Mouse (Mus musculus): ENCODE measurements around the gene Oaz3.

Oaz3 gene

DNA sequence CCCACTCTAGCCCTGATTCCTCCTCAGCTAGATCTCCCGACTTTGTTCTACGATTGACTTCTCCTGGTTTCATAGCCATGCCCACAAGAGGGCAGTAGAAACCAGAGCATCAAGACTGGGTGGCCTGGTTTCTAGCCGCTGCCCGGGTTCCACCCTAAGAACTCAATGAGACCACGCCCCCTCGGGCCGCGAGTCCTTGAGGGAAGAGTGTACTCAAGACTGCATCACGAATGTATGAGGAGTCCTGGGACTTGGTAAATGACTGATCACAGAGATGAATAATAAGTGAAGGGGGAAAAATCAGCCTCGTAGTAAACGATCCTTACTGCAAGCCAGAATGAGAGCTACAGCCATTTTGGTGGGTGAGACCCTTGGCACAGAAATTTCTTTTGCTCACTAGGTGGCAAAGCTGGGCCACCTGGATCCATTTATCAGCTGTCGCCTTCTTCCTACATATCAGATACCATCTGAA, 12.8 kb upstream of the Oaz3 start:
- DNase-seq (ENCODE audit: low spot score): peak; percentile 85

DNA sequence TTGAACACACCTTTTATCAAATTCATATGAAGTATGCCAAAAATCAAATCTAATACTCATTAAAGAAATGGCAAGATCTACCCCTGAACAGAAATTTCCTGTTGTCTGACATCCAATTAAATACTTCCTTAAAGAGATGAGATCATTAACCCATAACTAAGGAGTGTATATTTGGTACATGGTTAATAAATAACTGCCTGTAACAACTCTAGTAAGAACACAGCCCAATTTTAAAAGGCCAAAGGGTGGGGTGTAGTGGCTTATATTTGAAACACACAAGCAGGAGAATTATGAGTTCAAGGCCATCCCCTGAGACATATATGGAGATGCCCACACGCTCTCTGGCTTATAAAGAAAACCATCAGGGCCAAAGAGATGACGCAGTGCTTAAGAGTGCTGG, 5.7 kb upstream of the Oaz3 start:
- no peak for DNase-seq (ENCODE audit: low spot score)

DNA sequence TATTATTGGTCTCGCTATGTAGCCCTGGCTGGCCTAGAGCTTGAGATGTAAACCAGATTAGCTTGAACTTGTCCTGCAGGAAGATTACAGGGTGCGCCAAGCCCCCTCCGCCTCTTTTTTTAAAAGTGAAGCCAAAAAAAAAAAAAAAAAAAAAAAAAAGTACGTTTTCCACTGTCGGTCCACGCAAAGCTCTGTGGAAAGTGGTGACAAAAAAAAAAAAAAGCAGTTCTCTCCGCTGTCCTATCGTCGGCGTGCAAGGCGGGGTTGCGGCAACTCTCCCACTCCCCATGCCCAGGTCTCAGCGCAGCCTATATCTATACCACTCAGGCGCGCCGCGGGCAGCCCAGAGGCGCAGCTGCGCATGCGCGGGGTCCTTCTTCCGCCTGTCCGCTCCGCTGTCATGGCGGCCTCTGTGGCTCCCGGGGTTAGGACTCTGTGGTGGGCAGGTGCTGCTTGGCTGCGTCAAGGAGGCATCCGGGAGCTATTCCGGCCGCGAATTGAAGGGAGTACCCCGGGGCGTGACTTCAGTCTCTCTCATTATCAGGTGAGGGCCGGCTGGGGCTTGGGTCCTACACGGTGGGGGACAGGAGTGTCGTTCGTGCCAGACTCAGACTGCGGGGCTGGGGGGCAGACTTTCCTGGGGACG, 641 bp downstream of the Oaz3 start, which contains the start of gene Mrpl9:
TSS of gene Mrpl9 (plus strand) at position 368 of the 646 bp plus-strand sequence.
- DNase-seq (ENCODE audit: low spot score): peak; percentile 88

DNA sequence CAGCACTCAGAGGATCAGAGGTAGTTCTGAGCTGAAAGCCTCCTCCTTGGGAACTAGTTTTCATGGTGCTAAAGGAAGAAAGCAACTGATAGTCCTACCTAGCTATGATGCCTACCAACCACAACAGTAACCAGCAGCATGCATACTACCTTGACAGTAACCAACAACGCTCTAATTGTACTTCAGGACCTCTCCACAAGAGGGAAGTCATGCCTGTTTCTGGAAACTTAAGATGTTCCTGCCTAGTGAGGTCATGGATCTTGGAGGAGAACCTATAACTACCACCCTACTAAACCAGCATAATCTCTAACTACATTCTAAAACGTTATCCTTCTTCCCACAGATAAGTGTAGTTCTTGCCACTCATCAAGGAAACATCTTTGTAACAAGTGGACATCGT, 2.5 kb downstream of the Oaz3 start:
- no peak for DNase-seq (ENCODE audit: low spot score)

DNA sequence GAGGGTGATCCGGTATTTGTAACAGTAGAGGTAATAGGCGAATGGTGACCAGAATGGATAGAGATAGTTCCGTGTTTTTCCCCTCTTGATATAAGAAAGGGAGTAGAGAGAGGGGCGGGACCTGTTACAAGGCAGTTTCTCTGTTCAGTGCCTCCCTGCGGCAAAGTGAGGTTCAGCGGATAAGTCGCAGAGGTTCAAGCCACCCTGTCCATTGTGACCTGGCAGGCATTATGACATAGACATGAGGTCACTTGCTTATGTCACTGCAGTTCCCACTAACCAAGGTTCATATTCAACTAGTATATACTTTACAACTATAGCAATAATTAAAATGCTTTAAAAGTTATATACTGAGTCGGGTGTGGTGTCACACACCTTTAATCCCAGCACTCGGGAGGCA, 7.3 kb downstream of the Oaz3 start:
- DNase-seq (ENCODE audit: low spot score): no peak

DNA sequence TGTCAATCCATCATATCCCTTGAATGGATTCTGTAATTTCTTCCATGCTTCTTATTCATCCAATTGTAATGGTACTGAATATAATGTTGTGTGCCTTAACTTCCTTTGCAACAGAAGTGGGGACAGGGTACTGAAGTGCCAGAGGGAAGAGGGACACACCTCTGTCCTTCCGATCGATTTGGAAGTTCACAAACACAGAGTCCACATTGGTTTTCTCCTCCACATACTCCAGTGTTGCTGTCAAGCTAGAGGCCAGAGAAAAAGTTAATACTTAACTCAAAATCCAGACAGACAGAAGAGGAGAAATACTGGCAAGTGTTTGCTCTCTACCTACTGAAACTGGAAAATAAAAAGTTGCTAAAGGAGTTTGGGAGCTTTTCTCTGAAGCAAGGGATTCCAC, 9.4 kb downstream of the Oaz3 start:
- no peak for DNase-seq (ENCODE audit: low spot score)

DNA sequence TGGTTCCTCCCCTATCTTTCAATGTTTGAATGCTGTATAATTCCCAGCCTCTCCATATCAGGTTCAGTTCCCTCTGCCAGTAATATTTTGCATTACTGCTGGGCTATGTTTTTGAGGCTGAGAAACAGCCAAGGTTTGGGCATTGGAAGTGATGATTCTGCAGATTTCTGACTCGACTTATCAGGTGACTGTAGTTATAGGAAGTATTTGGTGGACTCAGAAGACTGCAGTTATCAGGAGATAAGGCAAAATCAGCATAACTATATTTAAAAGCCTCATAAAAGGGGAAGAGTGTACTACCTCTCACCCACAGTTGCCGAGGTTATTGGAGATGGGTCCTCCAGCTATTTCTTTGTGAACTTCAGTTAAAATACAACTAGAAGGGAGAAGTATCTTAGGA, 12.7 kb downstream of the Oaz3 start:
- DNase-seq (ENCODE audit: low spot score): no peak

DNA sequence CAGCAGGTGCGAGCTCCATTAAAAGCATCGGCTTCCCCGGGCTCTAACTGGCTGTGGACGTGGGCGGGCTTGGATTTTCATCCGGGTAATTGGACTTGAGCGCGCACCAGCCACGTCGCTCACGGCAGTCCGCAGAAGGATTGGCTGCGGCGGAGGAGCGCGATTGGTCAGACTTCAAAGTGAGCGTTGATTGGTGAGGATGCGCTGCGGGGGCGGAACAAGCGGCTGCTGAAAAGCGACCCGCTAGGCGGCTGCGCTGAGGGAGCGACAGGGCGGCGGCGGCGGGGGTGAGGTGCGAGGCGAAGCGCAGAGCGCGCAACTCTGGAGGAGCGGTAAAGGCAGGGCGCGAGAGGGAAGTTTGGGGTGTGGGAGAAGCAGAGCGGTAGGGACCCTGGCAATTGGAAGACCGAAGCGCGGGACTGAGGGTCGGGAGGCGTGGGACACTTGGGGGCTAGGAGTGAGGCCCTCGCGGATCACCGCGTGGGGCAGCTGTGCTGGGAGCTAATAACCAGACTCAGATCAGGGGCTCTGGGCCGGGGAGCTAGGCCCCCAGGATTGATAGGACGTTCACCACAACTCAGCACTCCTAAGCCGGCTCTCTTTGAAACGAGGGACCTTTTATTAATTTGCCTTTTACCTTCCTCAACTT, 30.6 kb downstream of the Oaz3 start, which contains the start of gene Tdrkh:
TSS of gene Tdrkh (plus strand) at position 243 of the 649 bp plus-strand sequence.
- peak; percentile 84 for DNase-seq (ENCODE audit: low spot score)

DNA sequence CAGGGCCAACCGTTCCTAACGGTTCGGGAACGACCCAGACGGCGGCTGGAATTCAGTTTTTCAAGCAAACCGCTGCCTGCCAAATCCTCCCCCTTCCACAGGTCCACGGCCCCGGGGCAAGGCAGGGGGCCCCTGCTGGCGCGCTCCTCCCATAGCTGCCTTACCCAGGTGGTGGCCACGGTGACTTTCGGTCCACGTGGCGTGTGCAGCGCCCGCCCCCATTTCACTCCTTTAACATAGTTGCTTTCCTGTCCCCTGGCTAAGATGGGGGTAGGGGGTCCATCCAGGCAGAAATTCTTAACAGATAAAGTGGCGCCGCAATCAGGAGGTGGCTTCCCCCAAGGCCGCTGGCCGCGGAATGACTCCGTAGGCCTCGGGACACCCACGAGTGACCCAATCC, 31.2 kb downstream of the Oaz3 start:
- DNase-seq (ENCODE audit: low spot score): no peak

DNA sequence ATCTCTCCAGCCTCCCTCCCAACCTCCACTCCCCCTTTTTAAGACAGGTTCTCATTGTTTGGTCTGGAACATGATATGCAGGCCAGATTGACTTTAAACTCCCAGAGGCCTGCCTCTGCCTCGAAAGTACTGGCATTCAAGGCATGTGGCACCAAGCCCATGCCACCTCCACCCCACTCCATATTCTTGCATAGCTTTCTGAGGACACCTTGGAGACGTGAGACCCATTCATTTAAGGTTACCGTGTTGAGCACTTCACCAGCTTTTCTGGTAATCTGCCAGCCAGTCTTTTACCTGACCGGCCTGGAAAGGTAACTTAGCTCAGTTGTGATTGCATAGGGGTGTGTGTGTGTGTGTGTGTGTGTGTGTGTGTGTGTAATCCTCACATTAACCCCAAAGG, 38.2 kb downstream of the Oaz3 start:
- no peak for DNase-seq (ENCODE audit: low spot score)

DNA sequence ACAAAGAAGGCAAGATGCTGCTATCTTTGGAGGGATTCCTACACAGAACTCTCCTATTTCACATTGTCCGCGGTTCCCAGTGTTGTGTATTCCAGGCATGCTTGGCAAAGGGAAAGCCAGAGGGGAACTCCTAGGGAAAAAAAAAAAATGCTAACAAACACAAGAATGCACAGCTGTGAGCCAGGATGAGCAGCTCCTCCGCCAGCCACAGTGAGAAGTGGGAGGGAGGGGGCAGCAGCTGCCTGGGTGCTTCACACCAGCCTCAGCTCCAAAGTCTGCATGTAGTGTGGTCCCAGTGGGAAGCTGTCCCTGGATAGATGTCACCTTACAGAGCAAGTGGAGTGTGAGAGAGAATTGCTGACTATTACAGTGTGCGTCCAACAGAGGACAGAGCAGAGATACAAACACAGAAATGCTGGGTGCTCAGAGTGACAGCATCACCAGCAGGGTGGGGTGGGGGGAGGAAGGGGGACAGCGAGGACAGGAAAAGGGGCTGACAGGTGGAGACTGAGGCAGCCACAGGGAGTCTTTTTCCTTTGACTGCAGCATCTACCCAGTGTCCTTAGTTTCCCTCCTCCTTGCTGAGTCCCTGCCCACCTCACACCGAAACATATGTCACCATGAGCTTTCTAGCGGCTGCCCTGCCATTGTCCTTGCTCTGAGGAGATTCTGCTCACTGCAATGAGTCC, 39.2 kb downstream of the Oaz3 start:
- no peak for DNase-seq (ENCODE audit: low spot score)

DNA sequence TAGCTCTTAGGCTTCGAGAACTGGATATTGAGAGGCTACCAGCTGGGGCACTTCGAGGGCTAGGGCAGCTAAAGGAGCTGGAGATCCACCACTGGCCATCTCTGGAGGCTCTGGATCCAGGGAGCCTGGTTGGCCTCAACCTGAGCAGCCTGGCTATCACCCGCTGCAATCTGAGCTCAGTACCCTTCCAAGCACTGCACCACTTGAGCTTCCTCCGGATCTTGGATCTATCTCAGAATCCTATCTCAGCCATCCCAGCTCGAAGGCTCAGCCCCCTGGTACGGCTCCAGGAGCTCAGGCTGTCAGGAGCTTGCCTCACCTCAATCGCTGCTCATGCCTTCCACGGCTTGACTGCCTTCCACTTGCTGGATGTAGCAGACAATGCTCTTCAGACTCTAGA, 41.3 kb downstream of the Oaz3 start:
- no peak for DNase-seq (ENCODE audit: low spot score)

DNA sequence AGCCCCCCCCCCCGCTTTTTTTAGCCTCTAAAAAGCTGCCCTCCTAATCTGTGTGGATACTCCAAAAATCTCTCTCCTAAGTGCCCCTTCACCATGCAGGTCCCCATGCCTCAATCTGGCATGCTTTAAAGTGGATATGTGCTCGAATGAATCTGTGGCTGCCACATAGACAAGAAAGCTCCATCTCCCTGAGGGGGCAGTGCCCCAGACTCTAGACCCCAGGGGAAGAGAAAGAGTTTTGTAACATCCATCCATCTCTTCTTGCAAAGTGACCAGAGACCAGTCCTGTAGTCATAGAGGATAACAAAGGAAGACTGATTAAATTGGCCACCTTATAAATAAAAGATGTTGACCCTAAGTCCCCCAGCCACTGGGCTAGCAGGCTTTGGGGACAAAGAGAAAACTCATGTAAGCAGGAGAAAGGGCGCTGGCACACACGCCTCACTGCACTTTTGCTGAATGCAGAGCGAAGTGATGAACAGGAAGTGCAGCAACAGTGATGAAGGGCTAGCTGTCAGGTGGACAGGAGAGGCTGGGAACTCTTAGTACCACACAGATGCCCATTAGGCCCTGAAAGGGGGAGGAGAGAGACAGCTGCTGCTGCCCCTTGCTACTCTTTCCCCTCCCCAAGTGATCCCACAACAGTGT, 43.9 kb downstream of the Oaz3 start:
- no peak for DNase-seq (ENCODE audit: low spot score)

DNA sequence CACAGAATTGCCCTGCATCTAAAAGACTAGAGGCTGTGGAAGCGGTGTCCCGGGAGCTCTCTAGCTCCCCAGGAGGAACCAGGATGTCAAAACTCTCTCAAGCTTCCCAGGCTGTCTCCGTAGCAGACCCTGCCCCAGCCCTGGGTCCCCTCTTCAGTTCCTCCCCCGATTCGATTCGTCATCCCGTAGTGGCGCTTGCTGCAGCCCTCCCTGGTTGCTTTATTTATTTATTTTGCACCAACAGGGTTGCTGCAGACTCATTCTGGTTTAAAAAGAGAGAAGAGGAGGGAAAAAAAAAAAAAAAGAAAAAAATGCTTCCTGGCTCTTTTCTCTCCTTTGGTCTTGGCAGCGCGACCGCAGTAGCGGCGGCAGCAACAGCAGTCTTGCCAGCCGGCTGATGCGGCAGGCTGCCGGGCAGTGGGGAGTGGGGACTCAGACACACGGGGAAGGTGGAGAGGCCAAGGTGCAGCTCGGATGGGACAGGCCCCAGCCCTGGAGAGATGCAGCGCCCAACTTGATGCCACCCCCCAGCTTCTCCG, 44.7 kb downstream of the Oaz3 start:
- DNase-seq (ENCODE audit: low spot score): no peak

DNA sequence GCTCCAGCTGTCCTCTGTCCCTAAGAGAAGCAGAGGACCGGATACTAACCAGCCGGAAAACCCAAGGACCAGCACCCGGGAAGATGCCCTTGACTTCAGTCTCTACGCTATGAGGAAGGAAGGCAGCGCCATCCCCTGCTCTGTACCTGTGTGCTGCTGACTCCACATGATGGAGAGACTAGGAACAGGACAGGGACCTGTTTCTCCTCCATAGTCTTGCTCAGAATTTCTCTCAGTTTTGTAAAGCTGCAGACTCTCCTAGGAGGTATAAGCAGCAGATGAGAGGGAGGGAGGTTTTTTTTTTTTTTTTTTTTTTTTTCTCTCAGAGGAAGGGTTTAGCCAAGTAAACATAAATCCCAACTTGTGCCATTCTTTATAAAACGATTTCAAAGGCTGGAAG, 45.5 kb downstream of the Oaz3 start, which contains the start of gene Lingo4:
TSS of gene Lingo4 (plus strand) at position 301 of the 400 bp plus-strand sequence.
- DNase-seq (ENCODE audit: low spot score): no peak

DNA sequence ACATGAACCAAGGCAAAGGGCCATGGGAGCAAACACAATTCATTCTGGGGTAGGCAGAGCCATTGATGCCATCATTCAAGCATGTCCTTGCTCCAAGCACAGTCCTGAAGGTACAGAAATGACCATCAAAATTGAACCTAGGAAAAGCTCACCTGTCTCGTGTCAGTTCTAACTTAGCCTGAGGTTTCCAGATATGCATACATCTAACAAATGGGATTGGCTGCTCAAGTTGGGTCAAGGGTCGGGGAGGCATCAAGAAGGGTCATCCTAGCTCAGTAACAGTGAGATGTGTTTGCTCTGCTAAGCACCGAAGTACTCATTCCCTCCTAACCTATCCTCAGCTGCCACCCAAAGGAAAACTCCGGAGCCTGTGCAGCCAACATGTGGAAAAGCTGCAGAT, 46.9 kb downstream of the Oaz3 start:
- DNase-seq (ENCODE audit: low spot score): no peak

DNA sequence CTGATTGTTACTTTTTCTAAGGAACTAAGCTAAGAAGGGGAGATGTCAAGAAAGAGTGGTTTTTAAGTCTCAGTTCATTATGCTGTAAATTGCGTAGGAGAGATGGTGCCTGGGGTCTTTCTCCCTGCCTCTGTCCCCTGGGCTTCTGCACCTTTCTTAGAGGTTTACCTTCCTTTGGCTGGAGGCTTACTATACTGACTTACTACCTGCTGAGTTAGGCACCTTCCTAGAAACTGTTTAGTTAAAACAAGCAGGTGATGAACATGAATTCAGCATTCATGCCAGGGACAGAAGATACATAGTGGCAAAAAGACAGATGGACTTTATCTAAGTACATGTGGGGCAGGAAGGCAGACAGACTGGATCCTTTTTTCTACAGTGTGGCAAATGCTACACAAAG, 47.4 kb downstream of the Oaz3 start:
- no peak for DNase-seq (ENCODE audit: low spot score)

DNA sequence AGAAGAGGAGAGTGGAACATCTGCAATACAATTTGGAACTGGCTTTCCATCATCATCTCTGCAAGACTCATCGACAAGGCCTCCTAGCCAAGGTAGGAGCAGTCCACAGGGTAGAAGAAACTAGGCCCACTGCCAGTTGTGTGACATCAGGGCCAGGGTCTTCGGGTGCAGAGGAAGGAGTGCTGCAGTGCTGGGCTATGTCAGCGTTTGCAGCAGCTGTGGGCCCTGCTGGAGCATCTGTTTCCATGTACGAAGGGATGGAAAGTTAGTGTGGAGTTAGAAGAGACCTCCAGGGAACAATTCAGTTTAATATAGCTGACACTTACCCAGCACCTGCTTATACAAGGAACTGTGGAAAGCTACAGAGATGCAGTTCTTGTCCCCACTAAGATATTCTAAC, 50.7 kb downstream of the Oaz3 start:
- DNase-seq (ENCODE audit: low spot score): no peak

DNA sequence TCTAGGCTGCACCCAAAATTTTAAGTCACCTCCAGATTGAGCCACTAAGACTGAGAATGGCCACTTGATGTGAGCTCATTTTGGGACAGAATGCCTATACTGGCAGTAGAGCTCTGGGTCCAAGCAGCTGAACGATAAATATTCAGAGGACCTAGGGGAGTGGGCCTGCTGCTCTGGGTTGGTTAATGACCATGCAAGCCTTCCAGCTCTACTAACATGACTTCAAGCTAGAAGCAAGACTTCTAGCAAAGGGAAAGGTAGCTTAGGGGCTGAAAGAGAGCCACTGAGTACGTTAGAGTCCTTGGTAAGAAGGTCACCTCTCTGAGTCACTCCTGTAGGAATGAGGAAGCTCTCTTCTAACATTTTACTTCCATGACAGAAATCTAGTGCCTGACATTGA, 51.6 kb downstream of the Oaz3 start:
- no peak for DNase-seq (ENCODE audit: low spot score)

DNA sequence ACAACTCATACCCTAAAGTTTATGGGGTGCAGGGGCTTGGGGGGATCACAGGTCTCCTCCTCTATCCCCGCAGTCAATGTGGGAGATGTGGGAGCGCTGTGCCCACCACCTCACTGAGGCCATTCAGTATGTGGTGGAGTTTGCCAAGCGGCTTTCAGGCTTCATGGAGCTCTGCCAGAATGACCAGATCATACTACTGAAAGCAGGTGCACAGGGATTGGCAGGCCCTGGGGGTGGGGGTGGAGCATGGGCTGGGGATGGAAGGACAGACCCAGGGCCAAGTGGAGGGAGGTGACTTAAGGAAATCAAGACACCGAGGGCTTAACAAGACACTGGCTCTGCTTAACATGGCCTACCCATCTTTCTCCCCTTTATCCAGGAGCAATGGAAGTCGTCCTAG, 52.7 kb downstream of the Oaz3 start:
- no peak for DNase-seq (ENCODE audit: low spot score)

DNA sequence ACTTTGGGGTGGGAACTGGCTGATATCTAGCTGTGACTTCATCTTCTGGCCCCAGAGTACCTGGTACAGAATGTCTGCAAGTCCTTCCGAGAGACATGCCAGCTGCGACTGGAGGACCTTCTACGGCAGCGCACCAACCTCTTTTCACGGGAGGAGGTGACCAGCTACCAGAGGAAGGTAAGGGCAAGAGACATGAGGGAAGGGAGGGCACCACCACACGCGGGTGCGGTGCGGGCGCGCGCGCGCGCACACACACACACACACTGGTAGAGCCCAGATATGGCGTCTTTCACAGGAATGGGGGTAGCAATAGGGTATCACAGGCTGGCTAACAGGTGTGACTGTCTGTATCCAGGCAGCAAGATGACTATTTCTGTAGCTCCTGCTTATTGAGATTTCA, 54.3 kb downstream of the Oaz3 start:
- no peak for DNase-seq (ENCODE audit: low spot score)

DNA sequence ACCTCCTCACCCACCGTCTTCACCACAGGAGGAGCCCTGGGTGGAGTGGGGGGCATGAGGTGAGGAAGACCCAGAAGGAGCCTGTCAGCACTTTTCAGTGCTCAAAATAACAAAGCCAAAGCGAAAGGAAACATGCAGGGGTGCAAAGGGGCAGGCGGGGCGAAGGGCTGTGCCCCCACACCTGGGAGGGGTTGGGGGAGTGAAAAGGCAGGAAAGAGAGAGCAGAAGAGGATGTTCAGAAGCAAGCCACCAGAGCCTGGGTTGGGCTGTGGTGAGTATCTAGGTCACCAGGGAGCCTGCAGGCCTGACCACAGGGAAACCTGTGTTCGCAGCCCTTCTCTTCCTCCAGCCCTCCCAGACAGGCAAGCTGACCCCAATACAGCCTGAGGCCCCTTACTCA, 55.7 kb downstream of the Oaz3 start:
- DNase-seq (ENCODE audit: low spot score): no peak
